Mouse (Mus musculus) heart, adult 18-20 months (tissue): ENCODE measurements at regions not wholly inside any gene's neighbourhood (a gene's known extent, or its start where the extent isn't known, plus 50 kb on each side); places are given as distances from the start of the nearest gene placed in this dataset.

Source experiments
- DNase-seq, 2 experiments: peaks; one replicate each; pipeline ENCODE4 v3.0.0; 2021 to 2022; ENCODE audit warnings: mixed read lengths in 1 of 2

GRCm38 (mm10) chr17:45824977-45825376 is 91.3 kb upstream of the 1600014C23Rik start:
- no peak for DNase-seq

GRCm38 (mm10) chr17:45823501-45823900 is 89.9 kb upstream of the 1600014C23Rik start:
- DNase-seq = no peak

- no peak for DNase-seq
These were observed 88.8 kb upstream of the 1600014C23Rik start for GRCm38 (mm10) chr17:45822427-45822826.

GRCm38 (mm10) chr17:45821356-45821755 is 87.7 kb upstream of the 1600014C23Rik start:
- DNase-seq = no peak

- DNase-seq = no peak
These were observed 85.5 kb upstream of the 1600014C23Rik start for GRCm38 (mm10) chr17:45819143-45819542.

DNA sequence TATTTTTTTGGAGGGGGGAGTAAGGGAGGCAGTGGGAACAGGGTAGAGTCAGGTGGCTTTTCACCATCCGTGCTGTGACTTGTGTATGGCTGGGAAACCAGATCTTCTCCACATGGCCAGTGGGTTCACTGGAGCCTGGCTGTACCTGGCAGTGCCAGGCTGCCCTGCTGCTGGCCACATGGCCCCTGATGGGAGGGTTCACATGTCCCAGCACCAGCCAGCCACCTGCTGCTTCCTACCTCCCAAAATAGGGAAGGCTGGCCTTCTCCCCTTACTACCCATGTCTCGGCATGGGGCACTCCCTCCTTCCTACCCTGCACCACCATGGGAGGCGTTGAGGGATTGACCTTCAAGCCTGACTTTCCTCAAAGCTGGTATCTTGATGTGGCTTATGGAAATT is 82.9 kb upstream of the 1600014C23Rik start:
- peak in 1 of 2 experiments; percentile 41 for DNase-seq

GRCm38 (mm10) chr17:45815833-45816232 is 82.2 kb upstream of the 1600014C23Rik start:
- peak; percentile 76 to 88 for DNase-seq

- DNase-seq = peak in 1 of 2 experiments; percentile 36
These were observed 81.7 kb upstream of the 1600014C23Rik start for GRCm38 (mm10) chr17:45815341-45815740.

DNA sequence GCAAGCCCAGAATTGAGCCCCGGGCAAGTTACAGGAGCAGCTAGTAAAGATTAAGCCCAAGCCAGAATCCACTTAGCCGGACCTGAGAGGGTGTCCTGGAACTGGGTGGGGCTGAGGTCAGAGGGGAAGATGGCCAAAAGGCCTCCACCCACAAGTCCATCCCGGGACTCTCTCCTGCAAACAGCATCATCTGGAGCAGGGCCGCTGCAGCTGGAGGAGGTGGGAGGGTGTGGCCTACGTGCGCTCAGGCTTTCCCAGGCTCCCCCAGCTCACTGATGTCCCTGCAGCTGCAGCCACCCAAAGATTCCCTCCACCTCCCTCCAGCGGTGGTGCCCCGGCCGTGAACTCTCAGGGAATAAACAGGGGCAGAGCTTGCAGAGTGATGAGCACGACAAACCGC is 80.9 kb upstream of the 1600014C23Rik start:
- DNase-seq = peak; percentile 28 to 40

- no peak for DNase-seq
These were observed 80.3 kb upstream of the 1600014C23Rik start for GRCm38 (mm10) chr17:45813956-45814355.

GRCm38 (mm10) chr17:45812289-45812955 is 78.8 kb upstream of the 1600014C23Rik start:
- DNase-seq = peak; percentile 86 to 91

DNA sequence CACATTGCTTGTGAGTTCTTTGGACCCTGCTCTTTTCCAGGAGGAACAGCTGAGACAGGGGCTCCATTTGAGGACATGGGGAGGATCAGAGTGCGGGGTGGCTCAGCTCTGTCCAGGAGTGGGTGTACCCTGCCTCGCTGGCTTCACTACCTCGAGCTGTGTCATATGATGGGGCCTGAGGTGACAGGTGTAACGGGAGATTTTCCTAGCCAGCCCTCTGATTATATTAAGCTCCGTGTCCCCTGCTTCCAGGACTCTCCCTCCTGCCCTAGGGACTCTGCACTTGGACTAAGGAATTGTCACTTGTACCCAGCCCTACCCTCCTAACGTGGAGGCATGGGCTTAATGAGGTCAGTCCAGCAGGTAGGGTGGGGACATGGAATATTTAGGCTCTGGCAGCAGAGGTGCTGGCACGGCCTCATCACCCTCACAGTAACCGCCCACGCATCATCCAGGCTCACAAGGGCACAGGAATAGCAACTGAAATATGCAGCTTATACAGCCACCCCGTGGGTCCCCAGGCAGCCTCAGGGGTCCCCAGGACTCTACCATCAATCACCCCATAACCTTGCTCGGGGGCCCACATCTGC is 78.1 kb upstream of the 1600014C23Rik start:
- peak; percentile 39 to 47 for DNase-seq

GRCm38 (mm10) chr17:45809728-45810127 is 76.1 kb upstream of the 1600014C23Rik start:
- DNase-seq = no peak

GRCm38 (mm10) chr17:45808374-45808773 is 74.7 kb upstream of the 1600014C23Rik start:
- DNase-seq = no peak

- no peak for DNase-seq
These were observed 73.8 kb upstream of the 1600014C23Rik start for GRCm38 (mm10) chr17:45807452-45807851.

DNA sequence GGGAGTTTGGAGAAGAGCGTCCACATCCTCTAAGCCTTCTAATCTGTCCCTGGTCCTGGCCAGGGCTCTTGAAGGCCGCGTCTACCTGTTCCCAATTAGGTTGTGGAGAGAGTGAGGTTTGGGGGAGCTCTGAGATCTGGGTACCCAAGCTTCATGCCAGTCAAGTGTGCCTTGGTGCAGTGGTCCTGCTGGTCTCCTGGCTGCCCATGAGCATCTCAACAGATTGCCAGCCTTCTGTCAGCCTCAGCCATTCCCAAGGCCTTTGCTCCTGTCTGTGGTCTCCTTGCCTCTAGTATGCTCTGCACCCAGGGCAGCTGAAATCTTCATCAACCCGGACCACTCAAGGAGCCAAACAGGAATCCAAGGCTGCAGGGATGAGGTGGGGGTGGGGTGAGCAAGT is 73.2 kb upstream of the 1600014C23Rik start:
- no peak for DNase-seq

GRCm38 (mm10) chr17:45806430-45806829 is 72.8 kb upstream of the 1600014C23Rik start:
- no peak for DNase-seq

- no peak for DNase-seq
These were observed 71.9 kb upstream of the 1600014C23Rik start for GRCm38 (mm10) chr17:45805471-45806082.

- DNase-seq = no peak
These were observed 69.7 kb upstream of the 1600014C23Rik start for GRCm38 (mm10) chr17:45803331-45803730.

DNA sequence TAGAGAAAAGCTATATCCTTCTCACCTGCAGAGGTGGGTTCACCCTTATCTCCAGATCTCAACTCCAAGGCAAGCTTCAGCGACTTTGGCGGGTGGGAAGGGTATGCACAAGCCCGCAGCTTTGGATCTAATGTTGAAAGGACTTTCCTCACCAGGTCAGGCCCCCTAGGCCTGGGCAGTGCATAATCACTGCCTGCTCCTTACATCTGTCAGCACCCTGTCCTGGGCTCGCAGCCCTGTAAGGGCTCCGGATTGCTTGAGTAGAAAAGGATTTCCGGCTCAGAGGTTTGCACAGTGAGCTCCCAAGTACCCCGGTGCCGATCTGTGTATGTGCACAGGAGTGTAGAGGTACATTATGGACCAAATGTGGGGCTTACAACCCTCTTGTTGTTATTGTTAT is 68.8 kb upstream of the 1600014C23Rik start:
- peak; percentile 26 to 32 for DNase-seq

- DNase-seq = no peak
These were observed 66.1 kb upstream of the 1600014C23Rik start for GRCm38 (mm10) chr17:45799725-45800124.

- DNase-seq = no peak
These were observed 65.4 kb upstream of the 1600014C23Rik start for GRCm38 (mm10) chr17:45798996-45799395.

DNA sequence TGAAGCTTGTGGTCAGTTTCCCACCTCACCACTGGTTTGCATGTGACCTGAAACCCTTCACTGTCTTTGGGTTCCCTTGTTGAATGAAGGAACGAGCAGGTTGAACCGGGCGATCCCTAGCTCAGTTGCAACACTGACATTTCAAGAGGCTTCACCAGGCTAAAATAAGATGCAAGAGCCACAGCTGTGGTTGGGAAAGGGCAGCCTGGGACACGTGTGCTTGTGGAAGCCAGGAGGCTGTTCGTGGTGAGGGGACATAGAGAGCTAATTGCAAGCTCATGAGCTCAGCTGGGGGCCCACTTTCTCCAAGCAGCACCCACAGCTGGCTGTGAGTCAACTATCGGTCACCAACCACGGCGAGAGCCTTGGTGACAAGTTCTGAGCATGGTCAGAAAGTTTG is 64.8 kb upstream of the 1600014C23Rik start:
- DNase-seq = no peak

- no peak for DNase-seq
These were observed 63.5 kb upstream of the 1600014C23Rik start for GRCm38 (mm10) chr17:45797121-45797520.
